Mouse (Mus musculus): ENCODE results near the gene Zfp62. TPM values are rescaled to one million over a fixed set of nuclear protein-coding genes. Genes with fewer than 3 reads are reported as not detected.

Gene Zfp62
- polyA plus RNA-seq, 1 experiment from 2014 or later = 48.3 TPM

- Histone ChIP-seq H3K27ac (no peak overlapping the region), H3K36me3 (0 out of 2 replicates have a peak, but pooled peaks cover 3% of the 10 kb centered on the region), H3K4me3 (no peak overlapping the region), H3K4me1 (no peaks in the 10 kb centered on the region), H3K27me3 (ENCODE audit: low read depth, poor library complexity, severe bottlenecking) (no peaks in the 10 kb centered on the region), H3K9me3 (replicated peaks) (no peaks in the 10 kb centered on the region)
- WGBS = 72% methylated on average over 1 of the region's 1 CpGs
- no peak for DNase-seq (ENCODE audit: low spot score)
These were observed 21.4 kb downstream of the Zfp62 start for GRCm38 (mm10) chr11:49224455-49224854.

GRCm38 (mm10) chr11:49232781-49233180 lies 29.7 kb downstream of the Zfp62 start:
- Histone ChIP-seq H3K27ac (no peak overlapping the region), H3K4me3 (no peak overlapping the region), H3K36me3 (no peaks in the 10 kb centered on the region), H3K9me3 (replicated peaks) (no peaks in the 10 kb centered on the region), H3K27me3 (ENCODE audit: low read depth, poor library complexity, severe bottlenecking) (no peaks in the 10 kb centered on the region), H3K4me1 (no peaks in the 10 kb centered on the region)
- 85% methylated on average over 3 of the region's 3 CpGs for WGBS
- DNase-seq (ENCODE audit: low spot score) = no peak

GRCm38 (mm10) chr11:49235459-49236207 lies 32.5 kb downstream of the Zfp62 start:
- WGBS = 82% methylated on average over 3 of the region's 3 CpGs

GRCm38 (mm10) chr11:49236891-49237290 lies 33.8 kb downstream of the Zfp62 start:
- WGBS = 83% methylated on average over 1 of the region's 1 CpGs
- H3K4me1 ChIP-seq = no peaks in the 10 kb centered on the region
- H3K36me3 ChIP-seq = no peaks in the 10 kb centered on the region
- no peak overlapping the region for H3K27ac ChIP-seq
- DNase-seq (ENCODE audit: low spot score) = no peak
- no peak overlapping the region for H3K4me3 ChIP-seq
- H3K9me3 ChIP-seq (replicated peaks) = no peaks in the 10 kb centered on the region
- no peaks in the 10 kb centered on the region for H3K27me3 ChIP-seq (ENCODE audit: low read depth, poor library complexity, severe bottlenecking)

More at GRCm38 (mm10) chr11:49235459-49236207, 32.5 kb downstream of the Zfp62 start:
- no peaks in the 10 kb centered on the region for H3K9me3 ChIP-seq (replicated peaks)
- no peak overlapping the region for H3K4me3 ChIP-seq
- H3K27me3 ChIP-seq (ENCODE audit: low read depth, poor library complexity, severe bottlenecking) = no peaks in the 10 kb centered on the region
- no peak overlapping the region for H3K27ac ChIP-seq
- no peak for DNase-seq (ENCODE audit: low spot score)
- H3K36me3 ChIP-seq = no peaks in the 10 kb centered on the region
- no peaks in the 10 kb centered on the region for H3K4me1 ChIP-seq

GRCm38 (mm10) chr11:49237532-49237931 lies 34.4 kb downstream of the Zfp62 start:
- no peak for DNase-seq (ENCODE audit: low spot score)
- no peak overlapping the region for H3K4me3 ChIP-seq
- WGBS = 62% methylated on average over 2 of the region's 2 CpGs
- H3K27ac ChIP-seq = no peak overlapping the region
- no peaks in the 10 kb centered on the region for H3K27me3 ChIP-seq (ENCODE audit: low read depth, poor library complexity, severe bottlenecking)
- no peaks in the 10 kb centered on the region for H3K36me3 ChIP-seq
- no peaks in the 10 kb centered on the region for H3K9me3 ChIP-seq (replicated peaks)
- H3K4me1 ChIP-seq = 0 out of 2 replicates have a peak, but pooled peaks cover under 1% of the 10 kb centered on the region

- no peaks in the 10 kb centered on the region for H3K9me3 ChIP-seq (replicated peaks)
- H3K27me3 ChIP-seq (ENCODE audit: low read depth, poor library complexity, severe bottlenecking) = no peaks in the 10 kb centered on the region
- no peak for DNase-seq (ENCODE audit: low spot score)
- H3K4me3 ChIP-seq = no peak overlapping the region
- H3K27ac ChIP-seq = no peak overlapping the region
- no peaks in the 10 kb centered on the region for H3K36me3 ChIP-seq
- peaks cover 16% of the 10 kb centered on the region for H3K4me1 ChIP-seq
- WGBS = 92% methylated on average over 1 of the region's 1 CpGs
These were observed 37.2 kb downstream of the Zfp62 start for GRCm38 (mm10) chr11:49240310-49240709.

GRCm38 (mm10) chr11:49240874-49241273 lies 37.8 kb downstream of the Zfp62 start:
- no peak for DNase-seq (ENCODE audit: low spot score)
- Histone ChIP-seq H3K36me3 (no peaks in the 10 kb centered on the region), H3K27me3 (ENCODE audit: low read depth, poor library complexity, severe bottlenecking) (no peaks in the 10 kb centered on the region), H3K4me3 (no peak overlapping the region), H3K9me3 (replicated peaks) (no peaks in the 10 kb centered on the region), H3K4me1 (peaks cover 22% of the 10 kb centered on the region), H3K27ac (no peak overlapping the region)
- 81% methylated on average over 4 of the region's 4 CpGs for WGBS

- H3K36me3 ChIP-seq = no peaks in the 10 kb centered on the region
- 91% methylated on average over 1 of the region's 1 CpGs for WGBS
- H3K4me3 ChIP-seq = no peak overlapping the region
- H3K9me3 ChIP-seq (replicated peaks) = no peaks in the 10 kb centered on the region
- no peak for DNase-seq (ENCODE audit: low spot score)
- peaks cover 27% of the 10 kb centered on the region for H3K4me1 ChIP-seq
- H3K27ac ChIP-seq = no peak overlapping the region
- no peaks in the 10 kb centered on the region for H3K27me3 ChIP-seq (ENCODE audit: low read depth, poor library complexity, severe bottlenecking)
These were observed 38.4 kb downstream of the Zfp62 start for GRCm38 (mm10) chr11:49241471-49241870.

GRCm38 (mm10) chr11:49242944-49243626 lies 40.0 kb downstream of the Zfp62 start:
- WGBS = 22% methylated on average over 11 of the region's 11 CpGs
- Histone ChIP-seq H3K4me3 (peak overlapping the region; percentile 61), H3K36me3 (no peaks in the 10 kb centered on the region), H3K27ac (peak overlapping the region; percentile 90), H3K9me3 (replicated peaks) (no peaks in the 10 kb centered on the region), H3K4me1 (peaks cover 39% of the 10 kb centered on the region), H3K27me3 (ENCODE audit: low read depth, poor library complexity, severe bottlenecking) (no peaks in the 10 kb centered on the region)
- no peak for DNase-seq (ENCODE audit: low spot score)

GRCm38 (mm10) chr11:49243727-49244594 lies 40.9 kb downstream of the Zfp62 start, which contains the start of gene Mgat1:
Mgat1 (plus strand) TSS chr11:49244191.
- no peaks in the 10 kb centered on the region for H3K27me3 ChIP-seq (ENCODE audit: low read depth, poor library complexity, severe bottlenecking)
- H3K27ac ChIP-seq = peak within 1 kb of the TSS; percentile 90
- DNase-seq (ENCODE audit: low spot score) = peak; percentile 97
- WGBS = under 1% methylated on average over 57 of the region's 60 CpGs
- H3K4me1 ChIP-seq = peaks cover 40% of the 10 kb centered on the region
- no peaks in the 10 kb centered on the region for H3K36me3 ChIP-seq
- peak within 1 kb of the TSS; percentile 61 for H3K4me3 ChIP-seq
- no peaks in the 10 kb centered on the region for H3K9me3 ChIP-seq (replicated peaks)

- peak; percentile 44 for DNase-seq (ENCODE audit: low spot score)
- H3K27me3 ChIP-seq (ENCODE audit: low read depth, poor library complexity, severe bottlenecking) = no peaks in the 10 kb centered on the region
- no peaks in the 10 kb centered on the region for H3K9me3 ChIP-seq (replicated peaks)
- no peaks in the 10 kb centered on the region for H3K36me3 ChIP-seq
- H3K27ac ChIP-seq = peak overlapping the region; percentile 90
- 3% methylated on average over 4 of the region's 4 CpGs for WGBS
- H3K4me1 ChIP-seq = peaks cover 46% of the 10 kb centered on the region
- H3K4me3 ChIP-seq = peak overlapping the region; percentile 61
These were observed 41.5 kb downstream of the Zfp62 start for GRCm38 (mm10) chr11:49244595-49244930.

GRCm38 (mm10) chr11:49245176-49245575 lies 42.1 kb downstream of the Zfp62 start:
- H3K4me1 ChIP-seq = peaks cover 52% of the 10 kb centered on the region
- peak overlapping the region; percentile 61 for H3K4me3 ChIP-seq
- DNase-seq (ENCODE audit: low spot score) = peak; percentile 42
- H3K36me3 ChIP-seq = no peaks in the 10 kb centered on the region
- no peaks in the 10 kb centered on the region for H3K27me3 ChIP-seq (ENCODE audit: low read depth, poor library complexity, severe bottlenecking)
- peak overlapping the region; percentile 90 for H3K27ac ChIP-seq
- WGBS = 19% methylated on average over 7 of the region's 7 CpGs
- no peaks in the 10 kb centered on the region for H3K9me3 ChIP-seq (replicated peaks)
